Mouse (Mus musculus): ENCODE data around the gene Tagap1. TPM values are rescaled to one million over a fixed set of nuclear protein-coding genes. Genes with fewer than 3 reads are reported as not detected.

Tagap1 gene
- total RNA-seq, 2 experiments from 2014 or later: 25.8 to 27.7 TPM

Other genes with a start within 250 kb of the Tagap1 start
- gene Ezr, start 178.4 kb downstream of the Tagap1 start, total RNA-seq (2021): 10 to 100 TPM; 44.7 to 55.6 TPM
- 10 to 100 TPM; 31.3 to 32.3 TPM for gene Rsph3b, start 12.5 kb downstream of the Tagap1 start, total RNA-seq (2021)
- gene Rnaset2b, start 9.5 kb upstream of the Tagap1 start, total RNA-seq (2021): 10 to 100 TPM; 41.5 to 49.2 TPM
- gene Gm49721, start 17.7 kb upstream of the Tagap1 start, total RNA-seq (2021): under 1 TPM in 1 of 2 experiments, not detected in 1; 0.44 TPM
- 1 to 10 TPM; 1.2 to 2.7 TPM for gene Gm1604a, start 64.4 kb upstream of the Tagap1 start, total RNA-seq (2021)
- gene Rps6ka2, start 209.0 kb upstream of the Tagap1 start, total RNA-seq (2021): 10 to 100 TPM; 57.1 to 59.2 TPM